Mouse (Mus musculus): ENCODE measurements around the gene Shank1.

Gene Shank1

DNA sequence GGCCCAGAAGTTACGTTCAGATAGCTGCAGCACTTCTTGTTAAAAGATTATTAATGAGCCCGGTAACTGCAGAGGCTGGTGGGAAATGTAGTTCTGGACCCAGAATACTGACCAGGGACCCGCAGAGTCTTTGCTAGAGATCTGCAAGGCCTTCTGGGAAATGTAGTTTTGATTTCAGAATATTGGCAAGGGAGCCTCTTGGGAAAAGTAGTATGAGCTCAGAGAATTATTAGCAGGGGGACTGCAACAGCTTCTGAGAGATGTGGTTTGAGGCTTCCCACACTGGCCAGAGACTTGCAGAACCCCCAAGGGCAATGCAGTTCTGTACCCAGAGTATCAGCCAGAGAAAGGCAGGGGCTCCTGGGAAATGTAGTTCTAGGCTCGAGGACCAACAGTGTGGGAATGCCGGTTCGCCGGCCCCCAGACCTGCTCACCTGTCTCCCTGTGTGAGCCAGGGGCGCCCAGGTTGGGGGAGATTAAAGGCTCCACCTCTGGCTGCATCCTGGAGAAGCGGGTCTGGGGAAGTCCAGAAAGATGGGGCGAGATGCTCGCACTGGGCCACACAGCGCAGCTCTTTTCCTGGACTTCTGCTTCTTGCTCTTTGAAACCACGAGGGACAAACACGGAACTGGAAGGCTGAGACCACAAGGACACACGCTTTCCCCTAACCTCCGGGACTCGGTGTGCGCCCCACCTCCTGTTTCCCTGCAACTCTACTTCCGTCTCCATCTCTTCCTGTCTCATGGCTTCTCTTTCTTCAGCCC, 64.0 kb downstream of the Shank1 start:
- DNase-seq (ENCODE audit: low spot score in 2 of 2), result peak; percentile 70 to 71

DNA sequence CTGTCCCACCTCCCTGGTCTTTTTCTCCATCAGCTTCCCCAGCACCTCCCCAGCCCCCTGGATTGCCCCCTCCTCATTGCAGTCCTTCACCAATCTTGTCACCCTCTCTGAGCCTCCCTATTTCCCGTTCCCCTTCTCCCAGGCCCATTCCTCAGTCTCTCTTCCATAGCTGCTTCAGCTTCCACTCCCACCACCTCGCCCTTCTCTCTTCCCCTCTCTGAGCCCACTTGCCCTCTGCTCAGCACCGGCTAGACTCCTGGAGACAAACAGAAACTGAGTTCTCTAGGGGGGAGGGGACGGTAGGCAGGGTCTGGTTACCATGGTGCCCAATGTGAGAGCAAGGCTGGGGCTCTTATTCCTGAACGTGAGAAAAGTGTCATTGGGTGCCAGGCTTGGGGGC, 64.7 kb downstream of the Shank1 start:
- no peak for DNase-seq (ENCODE audit: low spot score in 2 of 2)

DNA sequence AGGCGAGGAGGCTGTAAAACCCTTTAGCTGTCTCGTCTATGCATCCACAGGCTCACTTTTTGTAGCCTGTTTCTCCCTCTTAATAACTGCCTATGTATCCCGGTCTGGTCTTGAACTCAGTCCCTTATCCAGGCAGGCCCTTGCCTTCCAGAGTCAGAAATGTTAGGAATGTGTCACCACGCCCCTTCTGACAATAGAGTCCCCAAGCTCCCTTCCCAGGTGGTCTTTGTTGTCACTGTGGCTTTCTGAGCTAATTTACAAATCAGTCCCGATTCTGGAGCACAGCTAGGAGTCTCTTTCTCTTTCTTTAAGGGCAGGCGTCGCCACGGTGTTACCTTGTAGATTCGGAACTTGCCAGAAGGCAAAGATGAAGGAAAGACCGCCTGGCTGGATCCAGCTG, 65.2 kb downstream of the Shank1 start:
- no peak for DNase-seq (ENCODE audit: low spot score in 2 of 2)

DNA sequence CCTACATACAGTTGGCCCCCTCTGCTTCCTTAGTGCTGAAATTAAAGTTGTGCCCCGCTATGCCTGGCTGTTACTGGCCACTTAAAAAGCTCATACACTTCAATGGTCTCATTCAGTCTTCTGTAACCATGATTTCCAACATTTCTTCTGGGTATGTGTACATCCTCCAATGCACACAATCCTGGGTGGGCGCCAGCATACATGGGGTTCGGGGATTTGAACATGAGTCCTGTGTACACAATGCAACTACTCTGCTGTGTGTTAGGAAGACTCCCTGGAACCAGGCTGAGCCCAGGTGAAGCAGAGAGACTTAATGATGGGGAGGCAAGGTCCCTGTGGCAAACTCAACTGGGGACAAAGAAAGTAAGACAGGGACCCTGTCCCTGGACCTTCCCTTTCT, 65.7 kb downstream of the Shank1 start:
- DNase-seq (ENCODE audit: low spot score in 2 of 2), result no peak

DNA sequence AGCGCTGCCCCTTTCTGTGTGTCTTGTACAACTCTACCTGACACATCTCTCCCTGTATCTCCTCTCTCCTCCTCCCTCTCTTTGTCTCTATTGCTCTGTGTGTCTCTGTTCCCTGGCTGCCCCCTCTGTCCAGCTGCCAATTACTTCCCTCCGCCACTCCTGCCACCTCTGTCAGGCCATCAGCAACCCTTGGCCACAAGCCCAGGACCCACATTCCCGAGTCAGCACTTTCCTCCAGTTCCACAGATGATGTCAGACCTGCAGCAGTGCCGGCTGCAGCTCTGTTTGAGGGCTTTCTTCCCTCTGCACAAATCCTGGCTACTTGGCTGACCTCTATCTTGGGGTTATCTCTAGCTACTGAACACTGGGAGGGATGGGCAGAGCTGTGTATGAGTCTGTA, 68.2 kb downstream of the Shank1 start:
- DNase-seq (ENCODE audit: low spot score in 2 of 2), result no peak

DNA sequence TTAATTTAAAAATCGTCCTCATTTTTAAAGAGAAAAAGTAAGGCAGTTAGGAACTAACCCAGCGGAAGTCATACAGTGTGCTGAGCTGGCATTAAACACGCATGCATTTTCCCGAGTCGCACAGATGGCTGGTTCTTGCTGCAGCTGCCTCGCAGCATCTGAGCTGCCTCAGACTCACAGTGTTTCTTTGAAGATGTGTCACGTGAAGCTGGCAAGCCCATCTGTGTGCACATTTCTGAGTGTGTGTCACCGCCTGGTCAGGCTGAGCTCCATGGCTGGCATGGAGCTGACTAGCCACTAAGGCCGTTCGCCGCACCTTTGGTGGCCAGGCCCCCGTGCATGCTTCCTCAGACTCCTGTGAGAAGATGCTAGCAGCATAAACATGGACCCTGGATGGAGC, 72.5 kb downstream of the Shank1 start:
- DNase-seq (ENCODE audit: low spot score in 2 of 2), result no peak

DNA sequence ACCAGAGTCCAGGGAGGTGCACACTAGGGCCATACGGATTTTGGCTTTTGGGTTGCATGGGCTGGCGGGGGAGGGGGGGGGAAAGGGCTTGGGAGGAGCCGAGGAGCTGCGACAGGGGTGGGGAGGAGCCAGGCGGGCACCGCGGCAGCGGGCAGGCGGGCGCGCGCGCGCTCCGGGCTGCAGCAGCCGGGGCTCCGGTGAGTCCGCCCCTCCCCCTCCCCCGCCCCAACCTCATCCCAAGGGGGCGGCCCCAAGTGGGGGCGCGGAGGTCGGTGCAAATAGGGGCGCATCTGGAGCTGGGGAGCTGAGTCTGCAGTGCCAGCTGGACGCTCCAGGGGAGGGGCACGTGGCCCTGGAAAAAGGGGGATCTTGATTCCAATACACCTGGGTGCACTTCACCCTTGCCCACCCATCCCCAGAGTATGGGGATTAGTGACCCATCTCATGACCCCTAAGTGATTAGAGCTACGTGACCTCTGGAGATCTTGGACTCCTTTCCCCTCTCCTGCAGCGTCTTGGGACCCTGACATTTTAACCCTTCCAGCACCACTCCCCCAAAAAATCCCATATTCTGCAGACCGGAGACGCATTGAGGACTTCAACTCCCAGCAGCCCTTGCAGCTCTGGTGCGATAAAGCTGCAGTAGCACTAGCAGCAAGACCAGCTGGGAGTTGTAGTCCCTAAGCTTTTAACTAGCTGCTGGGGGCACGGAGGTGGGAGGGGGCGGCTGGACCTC, 74.1 kb downstream of the Shank1 start, which contains the start of gene Syt3:
Syt3 (plus strand) TSS at position 123 of the 736 bp plus-strand sequence.
- peak; percentile 42 to 51 for DNase-seq (ENCODE audit: low spot score in 2 of 2)

DNA sequence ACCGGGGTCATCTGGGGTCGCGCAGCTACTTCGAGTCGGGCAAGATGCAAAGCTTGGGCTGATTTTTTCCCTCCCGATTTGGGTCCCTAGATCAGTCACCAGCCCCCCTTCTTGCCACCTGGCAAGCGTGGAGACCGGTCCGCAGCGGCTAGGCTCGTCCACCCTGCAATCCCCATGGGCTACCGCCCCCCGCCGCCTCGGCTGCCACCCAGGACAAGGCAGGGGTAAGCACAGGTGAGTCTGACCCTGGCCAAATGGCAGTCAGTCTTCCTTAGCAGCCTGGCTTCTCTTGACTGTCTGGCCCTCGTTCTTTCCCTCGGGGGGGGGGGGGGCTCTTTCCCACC, 74.6 kb downstream of the Shank1 start:
- no peak for DNase-seq (ENCODE audit: low spot score in 2 of 2)

DNA sequence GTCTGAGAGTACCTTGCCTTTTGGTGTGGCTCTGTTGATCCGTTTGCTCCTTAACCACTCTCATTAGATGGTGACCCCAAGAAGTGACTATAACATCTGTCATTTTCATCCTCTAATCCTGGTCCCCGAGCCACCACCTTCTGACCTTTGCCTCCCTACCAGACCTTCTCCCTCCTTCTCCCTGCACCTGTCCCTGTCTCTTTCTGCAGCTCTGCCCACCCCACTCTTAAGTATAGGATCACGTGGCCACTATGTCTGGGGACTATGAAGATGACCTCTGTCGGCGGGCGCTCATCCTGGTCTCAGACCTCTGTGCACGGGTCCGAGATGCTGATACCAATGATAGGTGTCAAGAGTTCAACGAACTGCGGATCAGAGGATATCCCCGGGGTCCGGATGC, 75.7 kb downstream of the Shank1 start, which contains the start of gene 1700008O03Rik:
1700008O03Rik (minus strand) TSS at position 101 of the 400 bp plus-strand sequence.
- no peak for DNase-seq (ENCODE audit: low spot score in 2 of 2)

DNA sequence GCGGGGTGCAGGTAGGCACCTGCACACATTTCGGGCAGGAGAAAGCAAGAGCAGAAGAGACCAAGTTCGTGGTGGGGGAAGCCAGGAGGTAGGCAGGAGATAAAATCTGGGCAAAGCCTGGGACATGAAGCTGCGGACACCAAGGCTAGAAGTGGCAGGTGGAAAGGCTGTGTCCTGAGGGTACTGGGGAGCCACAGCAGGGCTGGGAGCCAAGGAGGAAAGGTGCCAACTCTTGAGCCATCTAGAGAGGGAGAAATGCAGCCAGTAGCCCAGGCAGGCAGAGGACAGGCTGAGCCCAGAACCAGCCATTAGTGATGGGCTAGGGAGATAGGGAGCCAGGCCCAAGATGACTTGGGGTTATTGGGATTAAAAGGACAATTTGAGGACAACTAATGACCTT, 81.8 kb downstream of the Shank1 start:
- no peak for DNase-seq (ENCODE audit: low spot score in 2 of 2)

DNA sequence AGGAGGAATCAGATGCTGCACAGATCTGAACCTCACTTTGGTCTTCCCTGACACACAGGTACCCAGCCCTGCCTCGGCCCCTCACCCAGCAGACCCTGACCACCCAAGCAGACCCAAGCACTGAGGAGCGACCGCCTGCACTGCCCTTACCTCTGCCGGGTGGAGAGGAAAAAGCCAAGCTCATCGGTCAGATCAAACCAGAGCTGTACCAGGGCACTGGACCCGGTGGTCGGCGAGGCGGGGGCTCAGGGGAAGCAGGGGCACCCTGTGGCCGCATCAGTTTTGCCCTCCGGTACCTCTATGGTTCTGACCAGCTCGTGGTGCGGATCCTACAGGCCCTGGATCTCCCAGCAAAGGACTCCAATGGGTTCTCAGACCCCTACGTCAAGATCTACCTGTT, 82.3 kb downstream of the Shank1 start:
- DNase-seq (ENCODE audit: low spot score in 2 of 2), result no peak

DNA sequence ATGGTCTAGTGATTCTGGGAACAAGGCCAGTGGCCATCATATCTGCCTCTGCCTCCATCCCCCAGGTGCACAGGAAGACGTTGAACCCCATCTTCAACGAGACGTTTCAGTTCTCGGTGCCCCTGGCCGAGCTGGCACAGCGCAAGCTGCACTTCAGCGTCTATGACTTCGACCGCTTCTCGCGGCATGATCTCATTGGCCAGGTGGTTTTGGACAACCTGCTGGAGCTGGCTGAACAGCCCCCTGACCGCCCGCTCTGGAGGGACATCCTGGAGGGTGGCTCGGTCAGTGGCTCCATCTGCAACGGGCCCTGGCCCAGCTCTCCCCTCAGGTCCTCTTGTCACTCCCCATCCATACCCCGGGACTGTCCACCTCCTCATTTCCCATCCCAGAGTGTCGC, 83.2 kb downstream of the Shank1 start:
- no peak for DNase-seq (ENCODE audit: low spot score in 2 of 2)

DNA sequence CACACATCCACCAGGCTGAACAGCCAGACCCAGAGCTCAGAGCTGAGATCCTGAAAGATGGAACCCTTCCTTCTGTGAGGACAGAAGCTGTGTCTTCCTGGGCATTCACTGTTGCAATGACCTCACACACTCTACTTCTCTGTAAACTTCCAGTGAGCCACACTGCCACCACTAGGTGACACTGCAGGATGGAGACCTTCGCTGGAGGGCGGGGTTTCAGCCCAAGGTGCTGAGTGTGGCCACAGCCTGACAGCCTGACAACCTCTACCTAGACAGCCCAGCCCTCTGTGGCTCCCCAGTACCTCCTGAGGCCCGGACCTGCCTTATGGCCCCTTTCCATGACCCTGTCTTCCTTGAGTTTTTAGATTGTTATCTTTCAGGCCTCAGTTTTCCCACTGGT, 88.5 kb downstream of the Shank1 start:
- DNase-seq (ENCODE audit: low spot score in 2 of 2), result peak; percentile 73 to 75

DNA sequence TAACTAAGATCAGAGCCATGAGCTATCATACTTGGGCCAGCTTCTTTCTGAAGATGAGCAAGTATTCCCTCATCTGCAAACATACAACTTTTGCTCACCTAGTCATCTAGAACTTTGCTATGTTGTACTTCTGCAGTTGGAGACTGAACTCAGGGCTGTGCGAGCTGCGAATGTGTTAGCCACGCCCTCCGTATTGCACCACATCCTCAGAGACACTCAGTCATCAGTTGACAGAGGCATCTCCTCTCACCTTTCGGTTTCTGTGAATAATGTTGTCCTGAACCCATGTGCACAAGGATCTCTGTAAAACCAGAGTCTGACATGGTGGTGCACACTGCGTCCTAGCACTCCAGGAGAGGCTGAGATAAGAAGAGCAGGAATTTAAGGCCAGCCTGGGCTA, 91.6 kb downstream of the Shank1 start:
- DNase-seq (ENCODE audit: low spot score in 2 of 2), result peak; percentile 35 to 38

DNA sequence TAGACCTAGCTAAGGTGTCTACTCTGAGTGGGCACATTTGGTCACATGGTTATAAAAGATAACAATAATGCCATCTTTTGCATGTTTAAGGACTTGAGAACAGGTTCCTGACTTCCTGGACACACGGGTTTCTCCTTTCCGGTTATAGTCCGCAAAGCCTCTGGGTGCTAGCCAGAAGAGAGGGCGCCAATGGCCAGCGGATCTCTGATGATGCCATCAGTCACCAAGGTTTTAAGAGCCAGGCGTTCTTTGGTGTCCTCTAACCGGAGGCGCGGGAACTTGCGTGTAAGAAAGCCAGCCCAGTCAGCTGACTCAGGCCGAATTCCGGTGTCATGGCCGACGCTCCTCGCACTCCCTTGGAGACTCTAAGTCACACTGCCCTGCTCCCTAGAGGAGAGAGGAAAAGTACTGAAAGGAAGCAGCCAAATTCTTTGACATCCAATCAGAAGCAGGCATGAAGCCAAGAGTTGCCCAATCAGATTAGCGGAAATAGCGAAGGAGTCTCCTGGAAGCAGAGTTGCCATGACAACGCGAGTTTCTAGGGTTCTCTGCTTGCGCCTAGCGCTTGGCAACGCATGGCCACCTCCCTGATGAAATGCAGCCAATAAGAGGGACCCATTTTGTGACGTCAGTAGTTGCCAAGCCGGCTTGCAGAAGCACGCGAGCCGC, 95.4 kb downstream of the Shank1 start:
- DNase-seq (ENCODE audit: low spot score in 2 of 2), result peak; percentile 81 to 85

DNA sequence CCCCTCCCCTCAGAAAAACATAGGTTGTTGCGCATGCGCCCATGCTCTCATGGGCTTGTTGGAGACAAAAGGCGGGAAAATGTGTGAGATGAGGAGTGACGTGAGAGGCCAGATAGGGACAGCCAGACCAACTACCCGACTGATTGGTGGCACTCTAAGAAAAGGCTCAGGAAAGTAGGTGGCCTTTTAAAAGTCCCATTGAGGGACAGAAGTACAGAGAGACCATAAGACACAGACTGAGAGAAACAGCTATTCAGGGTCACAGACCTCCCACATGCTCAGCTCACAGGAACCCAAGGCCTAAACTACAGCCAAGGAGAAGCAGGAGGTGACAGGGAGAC, 95.9 kb downstream of the Shank1 start:
- no peak for DNase-seq (ENCODE audit: low spot score in 2 of 2)
